Mouse (Mus musculus): ENCODE results near the gene Gstm6.

The Gstm6 gene

DNA sequence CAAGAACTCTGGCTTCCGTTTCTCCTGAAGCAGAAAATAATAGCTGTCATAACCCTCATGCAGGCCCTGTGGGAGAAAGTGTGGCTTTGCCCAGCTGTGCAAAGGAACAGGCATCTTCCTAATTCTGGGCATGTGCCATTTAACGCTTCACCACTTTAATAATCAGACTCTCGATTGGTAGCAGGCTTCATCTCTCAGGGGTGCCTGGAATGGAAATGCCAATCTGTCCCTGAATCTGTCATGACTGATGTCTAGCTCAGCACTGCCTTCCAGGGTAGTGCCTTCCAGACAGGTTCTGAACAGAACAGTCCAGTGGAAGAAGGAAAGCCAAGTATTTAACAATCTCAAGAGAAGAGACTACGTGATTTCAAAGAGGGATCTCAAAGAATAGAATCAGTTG, 2.3 kb downstream of the Gstm6 start:
- DNase-seq (ENCODE audit: low spot score), result no peak

DNA sequence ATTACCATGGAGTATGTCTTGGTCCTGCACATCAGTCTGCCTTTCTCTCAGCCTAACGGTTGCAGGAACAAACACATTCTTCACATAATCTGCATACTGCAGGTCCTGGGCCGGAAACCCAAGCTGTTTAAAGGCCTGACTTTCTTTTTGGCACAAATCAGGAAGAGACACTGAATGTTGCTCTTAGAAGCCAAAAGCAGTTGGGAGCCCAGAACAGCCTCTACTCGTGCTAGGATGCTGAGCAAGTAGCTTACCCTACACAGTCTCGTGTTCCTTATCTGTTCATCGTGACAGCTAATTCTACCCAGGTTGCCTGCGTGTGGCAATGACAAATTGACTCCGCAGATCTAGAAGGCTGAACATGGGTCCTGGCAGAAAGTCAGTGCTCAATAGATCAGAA, 3.0 kb downstream of the Gstm6 start:
- no peak for DNase-seq (ENCODE audit: low spot score)

DNA sequence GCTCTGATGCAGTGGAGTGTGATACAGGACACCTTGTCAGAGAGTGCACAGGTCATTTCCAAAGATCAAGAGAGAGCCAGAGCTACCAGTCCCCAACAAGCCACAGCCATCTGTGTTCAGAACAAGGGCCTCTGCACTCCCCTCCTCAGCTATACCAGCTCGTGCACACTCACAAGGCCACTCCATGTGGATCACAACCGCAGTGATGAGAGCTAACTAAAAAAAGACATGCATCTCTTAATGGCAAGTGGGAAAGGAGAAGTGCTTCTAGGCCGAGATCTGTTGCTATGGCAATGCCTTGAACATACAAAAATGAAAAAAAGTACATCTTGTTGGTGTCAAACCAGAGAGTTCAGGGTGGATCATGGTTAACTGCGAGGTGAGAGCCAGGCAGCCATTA, 3.7 kb downstream of the Gstm6 start:
- no peak for DNase-seq (ENCODE audit: low spot score)

- DNase-seq (ENCODE audit: low spot score), result no peak
These were observed 4.1 kb downstream of the Gstm6 start for GRCm38 (mm10) chr3:107939403-107939802.

DNA sequence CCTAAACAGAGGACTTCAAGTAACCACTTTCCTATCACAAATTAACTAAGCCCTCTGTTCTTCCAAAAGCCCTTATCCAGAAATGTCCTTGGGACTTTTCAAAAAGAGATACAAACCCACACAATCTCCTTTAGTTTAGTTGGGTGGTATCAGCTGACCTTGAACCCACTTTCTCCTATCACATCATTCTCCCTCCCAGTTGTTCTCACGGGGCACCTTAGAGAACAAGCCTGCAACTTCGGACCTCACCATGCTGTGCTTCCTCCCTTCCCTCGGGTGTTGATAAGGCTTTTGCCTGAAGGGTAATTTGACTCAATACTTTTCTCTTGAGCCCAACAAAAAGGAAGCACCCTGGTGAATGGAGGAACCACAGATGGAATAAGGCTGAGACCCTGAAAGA, 7.7 kb downstream of the Gstm6 start:
- DNase-seq (ENCODE audit: low spot score), result no peak

DNA sequence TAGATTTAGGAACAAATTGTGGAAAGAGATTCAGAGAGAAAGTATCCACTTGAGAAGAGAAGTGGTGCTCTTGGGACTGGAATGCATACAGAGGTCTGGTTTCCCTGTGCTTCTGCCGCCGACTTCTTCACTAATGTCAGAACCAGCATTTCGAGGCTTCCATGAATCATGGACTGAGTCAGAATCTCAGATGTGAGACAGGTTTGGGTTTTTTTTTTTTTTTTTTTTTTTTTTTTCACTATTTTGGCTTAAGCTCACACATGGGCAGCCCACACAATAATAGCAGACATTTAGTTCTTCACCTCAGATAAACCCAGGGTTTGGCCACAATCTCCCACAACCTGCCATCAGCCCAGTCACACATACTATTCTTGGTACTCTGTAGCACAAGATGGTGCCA, 8.3 kb downstream of the Gstm6 start:
- DNase-seq (ENCODE audit: low spot score), result no peak

DNA sequence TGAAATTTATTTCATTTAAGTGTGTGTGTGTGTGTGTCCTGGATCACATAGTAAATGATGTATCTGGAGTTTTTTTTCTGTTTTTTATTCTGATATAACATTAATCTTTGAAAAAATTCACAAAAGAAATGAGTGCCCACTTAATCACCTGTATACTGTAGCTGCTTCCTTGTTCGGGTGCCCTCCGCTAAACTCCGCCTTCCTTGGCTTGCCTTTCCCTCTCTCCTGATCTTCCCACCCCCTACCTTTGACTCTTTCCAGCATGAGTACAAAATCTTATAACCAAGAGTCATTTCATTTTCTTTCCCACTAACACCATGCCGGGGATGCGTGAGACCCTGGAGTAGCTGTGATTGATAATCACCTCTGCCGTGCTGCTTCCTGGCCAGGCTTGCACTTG, 11.4 kb downstream of the Gstm6 start:
- no peak for DNase-seq (ENCODE audit: low spot score)

DNA sequence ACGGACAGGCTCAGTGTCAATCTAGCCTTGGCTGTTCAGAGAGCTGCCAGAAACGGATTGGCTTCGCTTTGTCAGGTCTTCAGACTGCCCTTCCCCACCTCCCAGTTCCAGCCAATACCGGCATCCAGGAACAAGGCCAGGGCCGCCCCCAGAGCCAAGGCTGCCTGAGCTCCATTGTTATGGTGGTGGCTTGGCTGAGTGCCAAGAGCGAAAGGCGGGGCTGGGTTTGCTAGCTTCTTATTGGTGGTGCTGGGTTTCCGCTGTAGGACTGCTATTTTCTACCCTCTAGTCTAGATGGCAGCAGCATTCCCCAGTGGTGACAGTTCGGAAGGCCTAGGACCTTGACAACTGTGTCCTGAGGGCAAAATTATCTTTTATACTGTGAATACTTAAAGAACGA, 11.9 kb downstream of the Gstm6 start, which contains the start of gene Gstm7:
Gstm7 (minus strand) TSS at position 148 of the 400 bp plus-strand sequence.
- DNase-seq (ENCODE audit: low spot score), result peak; percentile 97

GRCm38 (mm10) chr3:107931134-107931533, 12.4 kb downstream of the Gstm6 start:
- DNase-seq (ENCODE audit: low spot score), result no peak

DNA sequence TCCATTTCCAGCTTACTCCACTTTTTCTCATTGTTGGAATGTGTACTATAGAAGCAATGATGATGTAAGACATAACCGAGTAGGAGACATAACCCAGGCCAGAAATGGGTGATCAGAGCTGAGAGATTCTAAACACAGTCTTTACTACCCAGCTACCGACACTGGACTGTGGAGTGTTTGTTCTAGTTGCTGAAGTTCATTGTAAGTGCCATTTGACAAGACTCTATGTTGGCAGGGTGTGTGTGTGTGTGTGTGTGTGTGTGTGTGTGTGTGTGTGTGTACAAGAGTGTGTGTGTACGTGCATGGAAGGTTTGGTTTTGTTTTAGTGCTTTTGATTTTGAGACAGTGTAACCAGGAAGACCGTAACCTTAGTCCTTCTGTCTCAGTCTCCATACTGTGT, 13.8 kb downstream of the Gstm6 start:
- no peak for DNase-seq (ENCODE audit: low spot score)

GRCm38 (mm10) chr3:107929243-107929642, 14.3 kb downstream of the Gstm6 start:
- no peak for DNase-seq (ENCODE audit: low spot score)

DNA sequence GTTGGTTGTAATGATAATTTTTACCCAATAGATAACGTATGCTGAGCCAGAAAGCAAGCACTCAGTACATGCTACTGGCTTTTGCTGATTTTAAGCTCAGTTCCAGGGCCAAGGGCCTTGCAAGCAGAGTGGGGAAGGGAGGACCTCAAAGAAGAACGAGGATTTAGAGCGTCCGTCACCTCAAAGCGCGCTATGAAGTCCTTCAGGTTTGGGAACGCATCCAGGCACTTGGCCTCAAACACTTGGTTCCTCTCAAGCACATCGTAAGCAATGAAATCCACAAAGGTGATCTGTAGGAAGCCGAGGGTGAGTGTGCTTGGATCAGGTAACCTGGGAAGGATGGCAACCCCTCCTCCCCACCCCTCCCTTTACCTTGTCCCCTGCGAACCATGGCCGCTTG, 14.9 kb downstream of the Gstm6 start:
- no peak for DNase-seq (ENCODE audit: low spot score)

- DNase-seq (ENCODE audit: low spot score), result no peak
These were observed 15.7 kb downstream of the Gstm6 start for GRCm38 (mm10) chr3:107927841-107928240.

DNA sequence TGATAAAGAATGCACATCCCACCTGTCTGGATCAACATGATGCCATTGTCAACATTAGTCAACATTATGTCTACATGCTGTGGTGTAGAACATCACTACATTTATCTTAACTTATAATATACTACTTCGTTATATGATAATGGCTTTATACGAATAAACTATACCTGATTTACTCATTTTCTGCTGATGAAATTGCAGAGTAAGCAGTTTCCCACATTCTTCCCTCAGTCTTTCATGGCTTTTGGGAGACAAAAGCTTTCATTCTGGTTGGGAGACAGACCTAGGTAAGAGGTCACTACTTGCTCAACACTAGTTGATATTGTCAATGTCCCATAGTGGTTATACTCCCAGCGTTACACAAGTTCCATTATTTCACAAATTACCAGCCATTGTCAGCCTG, 18.2 kb downstream of the Gstm6 start:
- no peak for DNase-seq (ENCODE audit: low spot score)

GRCm38 (mm10) chr3:107920348-107920747, 23.2 kb downstream of the Gstm6 start:
- no peak for DNase-seq (ENCODE audit: low spot score)

DNA sequence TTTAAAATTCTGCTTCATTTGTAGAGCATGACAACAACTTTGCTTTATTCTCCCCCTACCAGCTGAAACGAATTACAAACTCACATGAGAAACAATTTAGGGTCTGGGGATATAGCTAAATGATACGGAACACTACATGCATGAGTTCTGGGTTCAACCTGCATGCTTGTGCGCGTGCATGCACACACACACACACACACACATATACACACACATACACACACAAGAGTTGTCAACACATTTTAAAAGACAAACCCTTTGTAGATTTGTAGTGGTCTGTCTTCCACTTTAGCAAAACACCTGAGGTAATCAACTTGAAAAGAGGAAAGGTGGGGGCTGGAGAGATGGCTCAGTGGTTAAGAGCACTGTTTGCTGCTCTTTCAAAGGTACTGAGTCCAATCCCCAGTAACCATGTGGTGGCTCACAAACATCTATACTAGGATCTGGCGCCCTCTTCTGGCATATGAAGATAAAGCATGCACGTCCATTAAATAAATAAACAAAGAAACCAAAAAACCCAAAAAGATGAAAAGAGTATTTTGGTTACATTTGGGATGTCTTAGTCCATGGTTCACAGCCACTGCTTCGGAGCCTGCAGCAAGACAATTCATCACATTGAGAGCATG, 25.7 kb downstream of the Gstm6 start:
- DNase-seq (ENCODE audit: low spot score), result no peak

DNA sequence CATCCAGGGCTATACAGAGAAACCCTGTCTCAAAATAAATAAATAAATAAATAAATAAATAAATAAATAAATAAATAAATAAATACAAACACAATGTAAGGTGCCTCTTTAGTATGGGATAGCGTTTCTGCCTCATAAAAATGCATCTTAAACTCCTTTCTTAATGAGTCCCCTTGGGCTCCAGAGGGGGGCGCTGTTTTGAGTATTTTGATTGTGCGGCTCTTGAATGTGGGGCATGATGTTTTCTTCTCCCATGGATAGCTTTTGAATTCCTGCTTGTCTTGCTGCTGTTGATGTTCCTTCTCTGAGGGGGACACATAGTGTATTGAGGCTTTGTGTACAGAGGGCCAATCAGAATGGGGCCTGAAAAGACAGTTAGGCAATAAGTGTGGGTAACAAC, 26.5 kb downstream of the Gstm6 start:
- DNase-seq (ENCODE audit: low spot score), result no peak

GRCm38 (mm10) chr3:107916674-107917073, 26.9 kb downstream of the Gstm6 start:
- DNase-seq (ENCODE audit: low spot score), result no peak

- DNase-seq (ENCODE audit: low spot score), result no peak
These were observed 37.6 kb downstream of the Gstm6 start for GRCm38 (mm10) chr3:107905942-107906341.

GRCm38 (mm10) chr3:107900955-107901673, 42.4 kb downstream of the Gstm6 start:
- DNase-seq (ENCODE audit: low spot score), result no peak

- no peak for DNase-seq (ENCODE audit: low spot score)
These were observed 44.9 kb downstream of the Gstm6 start for GRCm38 (mm10) chr3:107898691-107899090.

- peak; percentile 79 for DNase-seq (ENCODE audit: low spot score)
These were observed 47.6 kb downstream of the Gstm6 start, which contains the start of gene Gstm5 for GRCm38 (mm10) chr3:107895720-107896569. Gene Gstm5, plus strand, starts transcription at chr3:107895821.

GRCm38 (mm10) chr3:107895194-107895719, 48.3 kb downstream of the Gstm6 start:
- no peak for DNase-seq (ENCODE audit: low spot score)

Measured in left cerebral cortex, adult 11 months (tissue).